Mouse (Mus musculus) olfactory bulb, adult 2 months (tissue): ENCODE measurements at regions not wholly inside any gene's neighbourhood (a gene's known extent, or its start where the extent isn't known, plus 50 kb on each side); places are given as distances from the start of the nearest gene placed in this dataset.

Source experiments
- CTCF ChIP-seq: fragments of 200-500 bp; IDR thresholded peaks from 2 replicates; pipeline ENCODE4 v1.5.1; 2012; ENCODE audit warnings: low read depth, mild to moderate bottlenecking, low read length, moderate library complexity; ENCODE audit not compliant: insufficient read depth
- POLR2A ChIP-seq: fragments of 200-500 bp; IDR thresholded peaks from 2 replicates; pipeline ENCODE4 v1.6.1; 2012; ENCODE audit warnings: mild to moderate bottlenecking, low read depth, low read length, moderate library complexity; ENCODE audit not compliant: insufficient read depth

DNA sequence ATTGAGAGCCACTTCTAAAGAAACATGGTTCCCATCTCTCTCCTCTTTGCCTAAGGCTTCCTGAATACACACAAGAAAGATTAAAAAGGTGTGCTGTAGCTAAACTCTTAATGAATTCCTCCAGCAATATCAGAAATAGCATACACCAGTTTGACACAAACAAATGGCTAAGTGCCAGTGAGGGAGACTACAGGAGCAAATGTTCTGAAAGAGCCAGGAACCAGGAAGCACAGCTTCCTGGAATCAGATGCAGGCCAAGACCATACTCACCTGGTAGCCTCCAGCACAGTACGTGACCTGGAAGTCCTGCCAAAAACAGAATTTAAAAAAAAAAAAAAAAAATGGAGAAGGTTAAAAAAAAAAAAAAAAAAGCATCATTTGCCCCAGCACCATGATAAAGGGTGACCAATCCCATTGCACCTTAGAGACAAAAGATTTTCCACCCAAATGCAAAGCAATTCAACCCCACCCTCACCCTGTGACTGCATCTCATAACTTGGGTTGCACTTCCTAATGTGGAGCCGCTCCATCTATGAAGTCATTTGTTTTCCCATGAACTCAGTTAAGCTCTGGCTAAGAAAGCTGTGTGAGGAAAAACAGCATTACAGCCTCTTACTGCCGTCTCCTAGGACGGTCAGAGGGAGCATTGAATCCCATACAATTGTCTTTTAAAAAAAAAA lies 149.3 kb upstream of the Nt5e start:
- no peak for TF ChIP-seq POLR2A
- no peak for TF ChIP-seq CTCF
